Mouse (Mus musculus) frontal cortex, postnatal 36 days (tissue): ENCODE measurements around the gene Cdk2ap2.
A peak's percentile ranks its signal among the peaks of the same experiment; 100 is the strongest.

Source experiments
- DNase-seq, 2 experiments: peaks; one replicate each; pipeline ENCODE4 v3.0.0; 2022; ENCODE audit warnings: low spot score in 2 of 2

Gene Cdk2ap2

GRCm38 (mm10) chr19:4136463-4136862 is 39.5 kb downstream of the Cdk2ap2 start:
- DNase-seq, result no peak

GRCm38 (mm10) chr19:4137913-4138312 is 40.9 kb downstream of the Cdk2ap2 start:
- no peak for DNase-seq

- no peak for DNase-seq
Measured at GRCm38 (mm10) chr19:4139446-4139845, 42.5 kb downstream of the Cdk2ap2 start, which contains the start of gene Gpr152. Gene Gpr152, plus strand, starts transcription at chr19:4139787.

- DNase-seq, result no peak
Measured at GRCm38 (mm10) chr19:4140147-4140546, 43.2 kb downstream of the Cdk2ap2 start.

GRCm38 (mm10) chr19:4142416-4143173 is 45.6 kb downstream of the Cdk2ap2 start:
- DNase-seq, result no peak

- no peak for DNase-seq
Measured at GRCm38 (mm10) chr19:4143759-4144268, 46.8 kb downstream of the Cdk2ap2 start, which contains the start of gene Cabp4. Gene Cabp4, minus strand, starts transcription at chr19:4144033.

- DNase-seq, result no peak
Measured at GRCm38 (mm10) chr19:4144550-4145498, 47.8 kb downstream of the Cdk2ap2 start.

GRCm38 (mm10) chr19:4145936-4146335 is 49.0 kb downstream of the Cdk2ap2 start:
- no peak for DNase-seq

- no peak for DNase-seq
Measured at GRCm38 (mm10) chr19:4146366-4147021, 49.5 kb downstream of the Cdk2ap2 start.

- DNase-seq, result no peak
Measured at GRCm38 (mm10) chr19:4147022-4147405, 50.0 kb downstream of the Cdk2ap2 start.

- no peak for DNase-seq
Measured at GRCm38 (mm10) chr19:4147782-4148490, 51.0 kb downstream of the Cdk2ap2 start.

GRCm38 (mm10) chr19:4148491-4148806 is 51.5 kb downstream of the Cdk2ap2 start, which contains the start of gene Coro1b:
Gene Coro1b, plus strand, starts transcription at chr19:4148619.
- peak; percentile 91 to 95 for DNase-seq
